Mouse (Mus musculus): Measurements from ENCODE around the gene Ablim2.

GRCm38 (mm10) chr5:35853463-35853862 is 95.8 kb downstream of the Ablim2 start:
- TF ChIP-seq CTCF (IDR thresholded peaks at IDR 0.05; ENCODE audit: low read depth, low read length) (no peak), POLR2A (IDR thresholded peaks at IDR 0.05; ENCODE audit: borderline replicate concordance, low read depth, low read length) (no peak)
